Mouse (Mus musculus) midbrain, embryonic 13.5 days (tissue): ENCODE measurements around the gene Dtnb. TPM values are rescaled to one million over a fixed set of nuclear protein-coding genes. Genes with fewer than 3 reads are reported as not detected.

Source experiments
- ATAC-seq: fragments of 200-750 bp; cut with Nextera tagmentation; 2 replicates; pipeline ENCODE4 v1.8.0; 2017; ENCODE audit warnings: mild to moderate bottlenecking, moderate TSS enrichment, moderate library complexity
- H3K27ac ChIP-seq: fragments of 300-500 bp; sonication (generic); 2 replicates; pipeline ENCODE4 v1.5.1; 2015; ENCODE audit warnings: inconsistent platforms, mild to moderate bottlenecking, moderate library complexity
- H3K27me3 ChIP-seq: fragments of 300-500 bp; sonication (generic); 2 replicates; pipeline ENCODE4 v1.6.1; 2015; ENCODE audit warnings: mild to moderate bottlenecking, inconsistent platforms
- H3K36me3 ChIP-seq: fragments of 300-500 bp; sonication (generic); 2 replicates; pipeline ENCODE4 v1.6.1; 2015; ENCODE audit warnings: mild to moderate bottlenecking, inconsistent platforms
- H3K4me1 ChIP-seq: fragments of 300-500 bp; sonication (generic); replicated peaks from 2 replicates; pipeline ENCODE4 v1.6.1; 2015; ENCODE audit warnings: inconsistent platforms
- H3K4me2 ChIP-seq: fragments of 300-500 bp; sonication (generic); replicated peaks from 2 replicates; pipeline ENCODE4 v1.6.1; 2015; ENCODE audit warnings: moderate library complexity, mild to moderate bottlenecking, inconsistent platforms
- H3K4me3 ChIP-seq: fragments of 300-500 bp; sonication (generic); replicated peaks from 2 replicates; pipeline ENCODE4 v1.5.1; 2015; ENCODE audit warnings: mild to moderate bottlenecking, inconsistent platforms
- H3K9ac ChIP-seq: fragments of 300-500 bp; sonication (generic); replicated peaks from 2 replicates; pipeline ENCODE4 v1.6.1; 2015; ENCODE audit warnings: mild to moderate bottlenecking, inconsistent platforms
- H3K9me3 ChIP-seq: fragments of 300-500 bp; sonication (generic); 2 replicates; pipeline ENCODE4 v1.6.1; 2016; ENCODE audit warnings: mild to moderate bottlenecking, inconsistent platforms
- WGBS: fragments of 180-500 bp; shearing (Covaris S2); methylation state at CpG from one replicate; pipeline ENCODE4 v1.1.7; 2015; 5-methylcytosine and 5-hydroxymethylcytosine counted together
- polyA plus RNA-seq: library from polyadenylated mRNA; unstranded; fragments of >200 nt; fragmentation: Nextera tagmentation; extraction: Ambion mirVana; gene quantifications from 2 replicates; pipeline ENCODE4 v1.2.1, GENCODE M21; 2015

Gene Dtnb
- polyA plus RNA-seq, 1 experiment from 2014 or later = 34.6 TPM

GRCm38 (mm10) chr12:3702903-3703302, 130.7 kb downstream of the Dtnb start:
- Histone ChIP-seq H3K4me3 (no peak overlapping the region), H3K9ac (no peak overlapping the region), H3K9me3 (no peaks in the 10 kb centered on the region), H3K27ac (no peak overlapping the region), H3K27me3 (no peaks in the 10 kb centered on the region), H3K36me3 (no peaks in the 10 kb centered on the region), H3K4me2 (no peak overlapping the region), H3K4me1 (no peaks in the 10 kb centered on the region)
- WGBS = 94% methylated on average over 7 of the region's 7 CpGs
- no peak for ATAC-seq

DNA sequence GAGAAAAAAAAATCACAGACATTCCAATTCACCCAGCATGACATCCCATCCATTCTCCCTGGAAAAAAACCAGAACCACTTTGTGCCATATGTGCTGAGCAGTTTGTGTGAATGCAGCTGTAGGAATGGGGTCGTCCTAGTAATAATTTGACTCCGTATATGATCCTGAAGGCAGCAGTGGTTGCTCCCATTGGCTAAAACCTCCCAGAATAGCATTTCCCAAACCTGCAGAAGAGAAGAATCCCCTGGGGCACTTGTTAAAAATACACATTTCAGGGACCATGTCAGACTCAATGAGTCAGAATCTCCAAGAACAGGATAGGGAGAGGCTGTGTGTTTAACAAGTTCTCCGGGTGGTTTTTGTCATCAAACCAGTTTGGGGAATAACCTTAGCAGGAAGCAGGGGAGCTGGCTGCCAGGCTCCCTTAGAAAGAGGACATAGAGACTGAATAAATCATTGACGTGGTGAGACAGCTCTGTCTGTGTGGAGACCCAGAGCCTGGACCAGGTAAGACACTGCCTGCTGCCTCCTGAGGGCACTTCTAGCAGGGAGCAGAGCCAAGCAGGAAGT, 147.1 kb downstream of the Dtnb start:
- Histone ChIP-seq H3K9me3 (no peaks in the 10 kb centered on the region), H3K4me3 (no peak overlapping the region), H3K4me2 (no peak overlapping the region), H3K4me1 (peaks cover 12% of the 10 kb centered on the region), H3K36me3 (peaks cover 6% of the 10 kb centered on the region; the same call in 1 of the 2 replicates), H3K27ac (no peak overlapping the region), H3K9ac (no peak overlapping the region), H3K27me3 (no peaks in the 10 kb centered on the region)
- ATAC-seq = 0 out of 2 replicates have a peak, but pooled peaks have one; percentile 43
- 83% methylated on average over 4 of the region's 4 CpGs for WGBS

- Histone ChIP-seq H3K27me3 (no peaks in the 10 kb centered on the region), H3K4me2 (no peak overlapping the region), H3K36me3 (peaks cover 6% of the 10 kb centered on the region; the same call in 1 of the 2 replicates), H3K27ac (no peak overlapping the region), H3K9me3 (no peaks in the 10 kb centered on the region), H3K4me1 (peaks cover 16% of the 10 kb centered on the region), H3K9ac (no peak overlapping the region), H3K4me3 (no peak overlapping the region)
- 75% methylated on average over 2 of the region's 2 CpGs for WGBS
- no peak for ATAC-seq
Observed at GRCm38 (mm10) chr12:3720527-3720926, 148.3 kb downstream of the Dtnb start.

GRCm38 (mm10) chr12:3723762-3724161, 151.6 kb downstream of the Dtnb start:
- Histone ChIP-seq H3K9ac (no peak overlapping the region), H3K4me1 (peaks cover 7% of the 10 kb centered on the region; the same call in 1 of the 2 replicates), H3K4me3 (no peak overlapping the region), H3K27me3 (no peaks in the 10 kb centered on the region), H3K9me3 (no peaks in the 10 kb centered on the region), H3K36me3 (peaks cover 6% of the 10 kb centered on the region; the same call in 1 of the 2 replicates), H3K4me2 (no peak overlapping the region), H3K27ac (peak overlapping the region; percentile 30; the same call in 1 of the 2 replicates)
- 56% methylated on average over 3 of the region's 3 CpGs for WGBS
- no peak for ATAC-seq

GRCm38 (mm10) chr12:3724822-3725370, 152.7 kb downstream of the Dtnb start:
- no peak overlapping the region for H3K27ac ChIP-seq
- WGBS = 57% methylated on average over 5 of the region's 5 CpGs
- H3K36me3 ChIP-seq = peaks cover 6% of the 10 kb centered on the region; the same call in 1 of the 2 replicates
- H3K9me3 ChIP-seq = no peaks in the 10 kb centered on the region
- H3K27me3 ChIP-seq = no peaks in the 10 kb centered on the region
- peaks cover 7% of the 10 kb centered on the region; the same call in 1 of the 2 replicates for H3K4me1 ChIP-seq
- H3K4me3 ChIP-seq = no peak overlapping the region
- ATAC-seq = no peak
- H3K4me2 ChIP-seq = no peak overlapping the region
- no peak overlapping the region for H3K9ac ChIP-seq

DNA sequence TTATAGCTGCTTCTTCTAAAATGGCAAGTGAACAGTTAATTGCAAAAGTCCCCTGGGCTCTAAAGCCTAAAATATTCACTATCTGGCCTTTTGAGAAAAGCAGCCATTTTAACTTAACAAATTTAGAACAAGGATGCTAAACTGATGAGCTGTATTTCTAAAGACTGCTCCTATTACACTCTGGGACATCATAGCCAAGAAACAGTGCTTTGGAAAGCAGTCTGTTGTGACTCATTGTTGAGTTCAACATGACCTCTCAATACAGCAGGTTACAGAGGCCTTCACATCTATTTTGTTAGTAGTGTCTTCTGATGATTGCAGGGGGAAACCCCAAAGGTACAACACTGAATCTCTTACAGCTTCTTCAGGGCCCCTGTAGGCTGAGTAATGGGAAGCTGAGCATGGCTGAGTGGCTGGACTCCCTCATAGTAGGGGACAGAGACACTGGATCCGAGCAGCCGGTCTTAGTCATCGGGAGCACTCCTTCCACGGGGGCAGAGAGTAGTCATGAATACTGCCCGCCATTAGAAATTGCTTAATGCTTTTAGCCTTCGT, 157.4 kb downstream of the Dtnb start:
- Histone ChIP-seq H3K4me3 (no peak overlapping the region), H3K27me3 (no peaks in the 10 kb centered on the region), H3K9ac (no peak overlapping the region), H3K36me3 (no peaks in the 10 kb centered on the region), H3K4me1 (peaks cover 7% of the 10 kb centered on the region; the same call in 1 of the 2 replicates), H3K4me2 (no peak overlapping the region), H3K27ac (no peak overlapping the region), H3K9me3 (no peaks in the 10 kb centered on the region)
- WGBS = 93% methylated on average over 6 of the region's 6 CpGs
- no peak for ATAC-seq

DNA sequence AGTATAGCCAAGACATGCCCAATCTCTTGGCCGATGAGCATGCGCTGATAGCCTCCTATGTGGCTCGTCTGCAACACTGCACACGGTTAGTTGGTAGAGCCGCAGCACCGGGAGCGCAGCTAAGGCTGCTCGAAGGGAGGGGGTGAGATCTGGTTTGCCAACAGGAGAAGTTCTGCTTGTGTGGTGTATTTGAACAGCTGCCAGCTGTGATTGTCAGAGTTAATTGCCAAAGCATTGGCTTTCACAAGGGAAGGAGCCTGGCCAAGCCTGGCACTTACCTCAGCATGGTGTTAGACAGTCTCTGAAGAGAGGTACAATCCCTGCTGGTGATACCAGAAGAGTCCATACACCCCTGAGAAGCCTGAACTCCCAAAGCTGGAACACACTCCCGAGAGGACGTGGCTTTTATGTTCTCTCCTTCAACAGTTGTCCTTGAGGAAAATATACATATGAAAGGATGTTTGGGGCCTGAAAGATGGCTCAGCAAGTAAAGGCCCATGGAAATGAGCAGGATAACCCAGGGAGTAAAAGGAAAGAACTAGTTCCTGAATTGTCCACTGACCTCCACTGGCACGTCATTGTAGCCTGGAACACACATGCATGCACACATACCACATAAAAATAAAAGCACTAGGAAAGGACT, 160.6 kb downstream of the Dtnb start:
- H3K4me3 ChIP-seq = no peak overlapping the region
- no peak overlapping the region for H3K4me2 ChIP-seq
- H3K36me3 ChIP-seq = peaks cover 3% of the 10 kb centered on the region; the same call in 1 of the 2 replicates
- ATAC-seq = peak; percentile 79
- H3K9me3 ChIP-seq = no peaks in the 10 kb centered on the region
- H3K4me1 ChIP-seq = 0 out of 2 replicates have a peak, but pooled peaks cover 3% of the 10 kb centered on the region
- H3K27ac ChIP-seq = no peak overlapping the region
- 61% methylated on average over 11 of the region's 11 CpGs for WGBS
- no peak overlapping the region for H3K9ac ChIP-seq
- no peaks in the 10 kb centered on the region for H3K27me3 ChIP-seq

DNA sequence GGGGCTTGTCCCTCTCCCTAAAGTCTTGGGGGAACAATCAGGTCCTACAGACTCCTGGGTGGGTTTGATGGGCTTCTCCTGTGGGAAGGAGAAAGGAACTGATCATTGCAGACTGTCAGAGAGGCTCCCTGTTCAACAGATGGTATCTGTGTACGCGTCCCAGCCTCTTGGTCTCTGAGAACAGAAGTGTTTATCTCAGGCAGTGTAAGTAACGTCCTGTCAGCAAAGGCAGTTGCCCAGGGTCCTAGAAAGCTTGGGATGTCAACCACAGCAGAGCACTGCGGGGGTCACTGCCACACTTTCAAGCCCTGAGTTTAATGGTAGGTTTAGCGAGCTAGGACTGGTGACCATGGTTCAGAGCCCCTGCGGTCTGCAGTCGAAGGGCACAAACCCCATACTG, 161.1 kb downstream of the Dtnb start:
- H3K9me3 ChIP-seq = no peaks in the 10 kb centered on the region
- 88% methylated on average over 7 of the region's 7 CpGs for WGBS
- H3K4me1 ChIP-seq = 0 out of 2 replicates have a peak, but pooled peaks cover 3% of the 10 kb centered on the region
- no peak overlapping the region for H3K27ac ChIP-seq
- no peak overlapping the region for H3K9ac ChIP-seq
- H3K36me3 ChIP-seq = peaks cover 3% of the 10 kb centered on the region; the same call in 1 of the 2 replicates
- no peaks in the 10 kb centered on the region for H3K27me3 ChIP-seq
- no peak overlapping the region for H3K4me2 ChIP-seq
- ATAC-seq = no peak
- no peak overlapping the region for H3K4me3 ChIP-seq

DNA sequence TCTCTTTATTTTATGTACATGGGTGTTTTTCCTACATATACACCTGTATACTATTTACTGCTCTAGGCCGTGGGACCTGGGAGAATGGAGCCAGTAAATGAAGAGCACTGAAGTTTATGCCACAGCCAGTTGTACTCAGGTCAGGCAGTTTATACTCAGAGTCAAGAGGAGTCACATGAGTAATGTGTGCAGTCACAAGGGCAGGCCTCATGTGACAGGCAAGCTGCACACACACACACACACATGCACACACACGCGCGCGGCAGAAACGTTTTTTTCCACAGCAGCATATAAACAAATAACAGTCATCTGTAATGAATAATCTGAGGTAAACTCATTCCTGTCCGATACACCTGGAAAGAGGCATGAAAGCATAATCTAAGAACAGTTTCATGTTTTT, 164.8 kb downstream of the Dtnb start:
- Histone ChIP-seq H3K36me3 (peaks cover 3% of the 10 kb centered on the region; the same call in 1 of the 2 replicates), H3K27me3 (no peaks in the 10 kb centered on the region), H3K27ac (no peak overlapping the region), H3K4me1 (peaks cover 14% of the 10 kb centered on the region), H3K9ac (no peak overlapping the region), H3K9me3 (no peaks in the 10 kb centered on the region), H3K4me2 (no peak overlapping the region), H3K4me3 (no peak overlapping the region)
- ATAC-seq = no peak
- 92% methylated on average over 7 of the region's 7 CpGs for WGBS

DNA sequence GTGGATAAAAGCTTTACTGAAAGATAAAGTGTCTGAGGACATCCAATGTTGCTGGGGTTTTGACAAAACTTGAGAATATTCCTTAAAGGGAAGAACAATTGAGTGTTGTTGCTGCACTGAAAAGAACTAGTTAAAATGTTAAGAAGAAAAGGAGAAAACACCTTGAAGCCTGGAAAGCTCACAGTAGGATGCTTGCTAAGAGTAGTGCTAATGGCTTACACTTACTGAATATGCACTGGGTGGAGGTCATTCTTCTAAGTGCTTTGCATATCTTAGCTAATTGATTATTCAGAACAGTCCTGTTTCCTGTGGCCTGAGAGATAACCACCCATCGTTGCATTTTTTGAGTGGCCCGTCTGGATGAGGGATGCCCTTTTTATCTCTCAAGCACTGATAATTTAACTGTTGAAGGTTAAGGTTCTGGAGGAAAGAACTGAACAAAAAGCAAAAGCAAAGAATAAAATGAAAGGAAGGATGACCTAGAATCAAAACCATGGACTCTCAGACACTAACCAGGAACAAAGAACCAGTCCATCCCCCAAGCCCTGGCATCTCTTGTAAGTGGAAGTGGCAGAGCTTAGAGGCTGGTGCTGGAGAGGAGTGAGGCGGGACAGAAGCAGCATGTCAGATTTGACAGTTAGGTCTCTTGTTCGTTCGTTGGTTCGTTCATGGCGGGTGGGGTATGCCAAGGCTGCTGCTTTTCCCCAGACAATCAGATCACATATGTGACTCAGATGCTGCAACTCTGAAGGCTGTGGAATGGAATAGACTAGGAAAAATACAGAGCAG, 166.8 kb downstream of the Dtnb start:
- Histone ChIP-seq H3K4me2 (no peak overlapping the region), H3K9ac (no peak overlapping the region), H3K9me3 (no peaks in the 10 kb centered on the region), H3K4me3 (no peak overlapping the region), H3K27me3 (no peaks in the 10 kb centered on the region), H3K4me1 (peaks cover 11% of the 10 kb centered on the region), H3K27ac (no peak overlapping the region), H3K36me3 (peaks cover 3% of the 10 kb centered on the region; the same call in 1 of the 2 replicates)
- ATAC-seq = no peak
- WGBS = 54% methylated on average over 7 of the region's 7 CpGs

GRCm38 (mm10) chr12:3739749-3740704, 167.8 kb downstream of the Dtnb start:
- Histone ChIP-seq H3K9ac (no peak overlapping the region), H3K36me3 (peaks cover 3% of the 10 kb centered on the region; the same call in 1 of the 2 replicates), H3K4me3 (no peak overlapping the region), H3K9me3 (no peaks in the 10 kb centered on the region), H3K4me2 (no peak overlapping the region), H3K4me1 (peaks cover 11% of the 10 kb centered on the region), H3K27ac (no peak overlapping the region), H3K27me3 (no peaks in the 10 kb centered on the region)
- 84% methylated on average over 18 of the region's 18 CpGs for WGBS
- no peak for ATAC-seq
